Mouse (Mus musculus) heart, postnatal 14 days (tissue): ENCODE measurements around the gene Celsr2. TPM values are rescaled to one million over a fixed set of nuclear protein-coding genes. Genes with fewer than 3 reads are reported as not detected.

Source experiments
- DNase-seq, 2 experiments: peaks; one replicate each; pipeline ENCODE4 v3.0.0; 2021 to 2022
- intact Hi-C: fragments of 180-260 bp; cut with DNase I; formaldehyde crosslinking; loops from one replicate; pipeline ENCODE4 v1.15.1; 2025
- total RNA-seq, 2 experiments: library from RNA; stranded (reverse); gene quantifications; 2 replicates each; pipeline ENCODE4 v1.2.3; 2021

Gene Celsr2
- total RNA-seq, 2 experiments from 2014 or later = 5.4 to 5.9 TPM

- intact Hi-C loops = no loop called here
- peak; percentile 77 to 80 for DNase-seq
These were observed 475 bp upstream of the Celsr2 start for GRCm38 (mm10) chr3:108415831-108416223.

DNA sequence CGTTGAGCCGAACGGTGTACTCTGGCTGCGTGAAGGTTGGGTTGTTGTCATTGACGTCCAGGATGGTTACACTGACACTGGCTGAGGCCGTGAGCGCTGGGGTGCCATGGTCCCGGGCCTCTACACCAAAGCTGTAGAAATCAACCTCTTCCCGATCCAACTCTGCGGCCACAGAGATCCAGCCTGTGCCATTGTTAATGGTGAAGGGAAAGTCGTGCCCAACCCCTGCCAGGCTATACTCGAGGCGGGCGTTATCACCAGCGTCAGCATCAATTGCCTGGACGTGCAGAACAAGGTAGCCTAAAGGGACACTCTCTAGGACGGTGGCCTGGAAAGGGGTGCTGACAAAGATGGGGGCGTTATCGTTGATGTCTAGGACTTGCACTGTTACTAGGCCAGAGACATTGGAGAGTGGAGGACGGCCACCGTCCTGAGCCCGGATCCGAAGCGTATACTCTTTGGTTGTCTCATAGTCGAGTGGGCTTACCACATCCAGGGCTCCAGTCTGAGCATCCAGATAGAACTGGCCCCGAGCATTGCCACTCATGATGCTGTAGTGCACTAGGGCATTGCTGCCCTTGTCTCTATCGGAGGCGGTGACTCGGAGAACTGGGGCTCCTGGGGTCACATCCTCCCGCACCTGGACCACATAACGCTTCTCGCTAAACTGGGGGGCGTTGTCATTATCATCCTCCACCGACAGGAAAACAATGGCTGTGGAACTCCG is 1.6 kb downstream of the Celsr2 start:
- intact Hi-C loops = no loop called here
- no peak for DNase-seq

- peak in 1 of 2 experiments; percentile 40 for DNase-seq
- intact Hi-C loops = no loop called here
These were observed 3.6 kb downstream of the Celsr2 start for GRCm38 (mm10) chr3:108411754-108412121.

DNA sequence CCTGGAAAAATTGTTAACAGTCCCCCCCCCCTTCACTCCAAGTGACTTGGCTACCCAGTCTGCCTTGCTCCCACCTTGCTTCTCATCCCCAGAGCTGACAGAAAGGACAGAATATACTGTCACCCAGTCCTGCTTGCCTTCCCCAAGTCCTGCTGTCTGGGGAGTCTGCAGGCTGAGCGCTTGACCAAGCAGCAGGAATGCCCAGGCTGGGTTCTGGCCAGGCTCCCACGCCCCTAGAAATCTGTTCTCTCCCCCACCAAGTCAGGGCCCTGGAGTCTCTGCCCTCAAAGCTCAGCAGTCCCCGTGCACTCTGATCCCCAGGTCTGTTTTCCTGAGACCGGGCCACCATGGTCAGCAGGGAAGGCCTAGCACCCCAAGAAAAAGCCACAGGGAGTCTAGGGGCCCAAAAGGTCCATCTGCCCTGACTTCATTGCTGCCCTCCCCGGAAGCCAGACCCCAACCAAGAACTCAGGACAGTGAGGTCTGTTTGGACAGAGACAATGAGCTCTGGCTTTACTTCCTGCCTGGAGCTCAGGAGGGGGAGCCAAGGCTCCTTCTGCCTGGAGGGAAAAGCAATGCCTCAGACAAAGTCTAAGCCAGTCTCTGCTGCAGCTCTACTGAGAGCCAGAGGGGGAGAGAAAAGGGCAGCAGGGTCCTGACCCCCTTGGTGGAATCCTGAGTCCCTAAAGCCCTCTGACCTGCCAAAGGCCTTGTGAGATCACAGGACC is 4.2 kb downstream of the Celsr2 start:
- intact Hi-C loops = no loop called here
- DNase-seq = no peak

GRCm38 (mm10) chr3:108410359-108410714 is 5.0 kb downstream of the Celsr2 start:
- intact Hi-C loops = no loop called here
- no peak for DNase-seq

- intact Hi-C loops = loop anchor here (10.0 kb wide), 1 partner anchor 235 kb away; no protein-coding TSS in a partner anchor
- DNase-seq = no peak
These were observed 5.5 kb downstream of the Celsr2 start for GRCm38 (mm10) chr3:108409656-108410358.

- DNase-seq = no peak
- intact Hi-C loops = loop anchor here (10.0 kb wide), 1 partner anchor 236 kb away; no protein-coding TSS in a partner anchor
These were observed 6.8 kb downstream of the Celsr2 start for GRCm38 (mm10) chr3:108408517-108409008.

GRCm38 (mm10) chr3:108406306-108406885 is 9.0 kb downstream of the Celsr2 start:
- no peak for DNase-seq
- intact Hi-C loops = loop anchor here (10.0 kb wide), 1 partner anchor 238 kb away; no protein-coding TSS in a partner anchor

DNA sequence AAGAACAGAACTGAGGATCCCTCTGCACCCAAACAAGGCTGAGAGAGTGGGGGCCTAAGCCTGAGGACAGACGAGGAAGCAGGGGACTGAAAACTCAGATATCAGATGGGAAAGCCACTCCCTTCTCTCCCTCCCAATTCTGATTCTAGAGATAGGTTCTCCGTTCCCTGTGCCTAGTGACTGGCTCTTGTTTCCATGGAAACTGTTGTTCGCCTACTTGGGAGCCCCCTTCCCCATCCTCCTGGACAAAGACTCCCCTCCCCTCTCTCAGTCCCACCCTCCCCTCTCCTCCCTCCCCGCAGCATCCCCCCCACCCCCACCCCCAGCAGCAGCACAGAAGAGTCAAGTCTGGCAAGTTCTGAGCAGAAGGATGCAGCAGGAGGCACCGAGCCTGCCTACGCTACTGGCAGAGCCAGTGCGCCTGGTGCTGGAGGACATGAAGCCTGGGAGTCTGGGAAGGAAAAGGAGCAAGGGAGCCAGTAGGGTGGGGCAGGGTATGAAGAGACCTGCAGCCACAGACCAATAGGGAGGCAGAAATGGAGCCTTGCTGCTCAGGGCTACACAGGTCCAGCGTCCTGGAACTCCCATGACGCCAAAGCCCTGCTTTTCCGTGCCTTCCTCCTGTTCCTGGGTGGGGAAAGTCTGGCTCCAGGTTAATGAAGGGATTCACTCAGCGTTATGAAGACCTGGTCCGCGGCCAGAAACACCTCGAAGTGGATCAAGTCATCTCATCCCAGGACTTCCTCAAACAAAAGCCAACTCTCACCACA is 9.6 kb downstream of the Celsr2 start:
- no peak for DNase-seq
- intact Hi-C loops = loop anchor here (10.0 kb wide), 1 partner anchor 239 kb away; no protein-coding TSS in a partner anchor

DNA sequence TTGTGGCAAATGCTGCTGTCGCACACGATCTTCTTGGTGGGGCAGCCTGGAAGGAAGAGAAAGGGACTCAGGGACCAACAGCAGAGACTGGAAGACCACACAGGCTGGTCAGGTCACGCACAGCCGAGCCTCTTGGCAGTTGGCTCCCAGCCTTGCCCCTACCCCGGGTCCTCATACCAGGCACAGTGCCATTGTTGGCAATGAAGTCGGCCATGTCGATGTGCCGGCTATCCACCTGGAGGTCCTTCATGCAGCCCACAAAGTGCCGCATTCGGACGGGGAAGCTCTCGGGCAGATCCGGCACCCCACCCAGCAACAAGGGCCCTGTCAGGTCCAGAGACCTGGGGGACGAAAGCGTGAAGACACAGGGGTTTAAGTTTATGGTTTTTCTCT is 12.8 kb downstream of the Celsr2 start:
- intact Hi-C loops = loop anchor here (10.0 kb wide), 1 partner anchor 242 kb away; no protein-coding TSS in a partner anchor
- DNase-seq = no peak

DNA sequence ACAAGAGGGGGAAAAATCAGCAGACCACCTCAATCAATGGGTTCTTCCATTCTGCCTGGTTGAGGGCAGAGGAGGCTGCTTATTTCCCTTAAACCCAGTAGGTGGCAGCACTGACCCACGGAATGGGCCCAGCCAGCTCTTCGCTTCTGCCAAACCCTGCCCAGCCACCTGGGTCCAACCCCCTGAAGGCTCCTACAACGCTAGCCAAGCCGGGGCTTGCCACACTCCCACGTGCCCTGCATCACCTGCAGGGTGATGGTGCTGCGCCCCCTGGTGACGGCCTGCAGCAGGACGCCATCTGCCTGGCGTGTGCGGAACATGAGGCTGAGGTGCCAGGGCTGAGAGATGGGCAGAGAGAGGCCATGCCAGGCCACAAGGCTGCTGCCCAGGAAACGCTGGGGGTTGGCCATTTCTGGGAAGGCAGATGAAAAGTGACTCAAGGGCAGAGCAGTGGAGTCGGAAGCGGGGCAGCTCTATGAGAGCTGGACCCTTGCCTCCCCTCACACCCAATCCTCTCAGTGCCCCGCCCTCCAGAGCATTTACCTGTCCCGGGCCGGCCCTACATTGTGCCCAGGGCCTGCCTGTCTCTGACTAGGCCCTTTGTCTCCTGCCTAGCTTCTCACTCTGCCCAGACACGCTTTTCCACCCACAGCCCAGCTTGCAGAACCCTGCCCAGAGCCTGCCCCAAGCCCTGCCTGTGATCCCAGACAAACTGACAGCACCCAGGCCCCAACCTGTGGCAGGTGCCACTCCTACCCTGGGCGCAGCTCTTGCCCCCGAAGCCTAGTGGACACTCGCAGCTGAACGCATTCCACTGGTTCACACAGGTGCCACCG is 13.4 kb downstream of the Celsr2 start:
- intact Hi-C loops = loop anchor here (2.0 to 10.0 kb wide), 2 partner anchors 161 to 243 kb away; partner anchors contain the start of gene Tmem167b
- peak; percentile 86 to 92 for DNase-seq

DNA sequence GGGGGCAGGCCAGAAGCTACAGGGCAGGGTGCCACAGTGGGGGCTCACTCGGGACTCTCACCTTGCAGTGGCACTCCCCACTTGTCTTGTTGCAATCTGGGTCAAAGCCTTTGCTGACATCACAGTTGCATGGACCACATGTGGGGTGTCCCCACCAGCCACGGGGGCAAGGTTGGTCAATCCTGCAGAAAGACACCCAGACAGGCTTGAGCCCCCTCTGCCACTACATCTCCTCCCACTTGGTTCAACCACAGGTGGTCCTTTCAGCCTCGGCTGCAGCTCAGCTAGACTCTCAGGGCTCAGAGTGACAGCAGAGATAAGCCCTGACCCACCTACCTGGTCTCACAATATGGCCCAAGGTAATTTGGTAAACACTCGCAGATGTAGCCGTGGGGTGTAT is 14.9 kb downstream of the Celsr2 start:
- intact Hi-C loops = loop anchor here (2.0 to 10.0 kb wide), 2 partner anchors 162 to 244 kb away; partner anchors contain the start of gene Tmem167b
- DNase-seq = no peak

- no peak for DNase-seq
- intact Hi-C loops = no loop called here
These were observed 17.1 kb downstream of the Celsr2 start for GRCm38 (mm10) chr3:108398281-108398680.

DNA sequence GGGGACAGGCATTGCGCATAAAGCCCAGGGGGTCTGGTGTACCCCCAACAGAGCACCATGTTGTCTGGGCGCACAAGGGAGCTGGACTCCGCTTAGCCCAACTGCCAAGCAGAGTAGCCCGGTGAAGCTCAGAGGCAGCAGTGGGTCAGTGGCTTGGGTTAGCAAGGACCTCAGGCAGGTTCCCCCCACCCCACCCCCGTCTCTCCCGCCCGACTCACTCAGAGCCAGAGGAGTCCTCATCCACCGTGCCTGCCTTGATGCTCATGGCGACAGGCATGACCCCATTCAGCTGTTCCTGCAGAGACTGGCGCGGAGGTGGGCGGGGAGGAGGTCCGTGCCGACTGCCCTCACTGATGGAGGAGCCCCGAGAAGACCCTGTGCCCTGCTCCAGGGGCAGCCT is 22.6 kb downstream of the Celsr2 start:
- intact Hi-C loops = no loop called here
- no peak for DNase-seq

DNA sequence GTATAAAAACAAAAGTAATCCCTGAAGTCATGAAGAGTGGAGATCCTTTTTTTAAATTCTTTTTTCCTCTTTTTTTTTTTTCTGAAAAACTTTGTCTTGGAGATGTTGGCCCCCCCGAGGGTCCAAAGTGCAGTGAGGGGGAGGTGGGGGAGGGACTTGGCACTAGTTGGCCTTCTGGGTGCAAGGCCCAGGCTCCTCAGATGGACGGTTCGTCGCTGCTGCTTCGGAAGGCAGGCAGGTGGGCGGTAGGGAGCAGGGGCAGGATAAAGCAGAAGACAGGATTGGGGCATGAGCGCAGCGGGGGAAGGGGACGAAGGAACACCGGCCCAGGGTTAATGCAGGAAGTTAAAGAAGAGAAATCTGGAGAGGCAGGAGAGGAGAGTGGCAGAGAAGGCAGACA is 23.1 kb downstream of the Celsr2 start:
- DNase-seq = no peak
- intact Hi-C loops = no loop called here

GRCm38 (mm10) chr3:108389111-108389545 is 26.2 kb downstream of the Celsr2 start:
- intact Hi-C loops = loop anchor here (1.0 to 5.0 kb wide), 2 partner anchors 105 to 227 kb away; partner anchors contain the start of gene Sort1
- DNase-seq = peak; percentile 95 to 98

GRCm38 (mm10) chr3:108386186-108386585 is 29.2 kb downstream of the Celsr2 start:
- intact Hi-C loops = loop anchor here (1.0 to 5.0 kb wide), 2 partner anchors 100 to 224 kb away; no protein-coding TSS in a partner anchor
- no peak for DNase-seq

DNA sequence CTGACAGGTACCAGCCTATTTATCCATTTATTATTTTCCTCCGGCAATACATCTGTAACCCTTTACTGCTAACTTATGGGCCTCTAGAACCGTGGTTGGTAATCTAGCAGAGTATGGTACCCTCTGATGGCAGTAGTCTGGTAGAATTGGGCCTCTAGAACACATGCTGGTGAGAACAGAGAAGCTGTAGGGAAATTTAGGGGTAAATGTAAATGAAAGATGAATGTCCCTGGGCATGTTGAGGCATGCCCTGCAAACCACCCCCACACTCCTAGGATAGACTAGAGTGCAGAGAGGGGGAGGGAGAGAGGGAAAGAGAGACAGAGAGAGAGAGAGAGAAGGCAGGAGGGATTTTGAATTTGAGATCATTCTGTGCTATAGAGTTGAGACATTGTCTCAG is 30.9 kb downstream of the Celsr2 start:
- no peak for DNase-seq
- intact Hi-C loops = no loop called here
